Mouse (Mus musculus) right cerebral cortex, adult 18-20 months (tissue): ENCODE measurements around the gene Cntnap5c.
A peak's percentile ranks its signal among the peaks of the same experiment; 100 is the strongest.
"Not testable (repeated sequence)": the region's sequence is repeated elsewhere in the genome, so short reads cannot be mapped to it uniquely, and the experiment has no call there.

Experiments
- DNase-seq: peaks from one replicate; pipeline ENCODE4 v3.0.0; 2022; ENCODE audit warnings: mixed read lengths

Cntnap5c gene

DNA sequence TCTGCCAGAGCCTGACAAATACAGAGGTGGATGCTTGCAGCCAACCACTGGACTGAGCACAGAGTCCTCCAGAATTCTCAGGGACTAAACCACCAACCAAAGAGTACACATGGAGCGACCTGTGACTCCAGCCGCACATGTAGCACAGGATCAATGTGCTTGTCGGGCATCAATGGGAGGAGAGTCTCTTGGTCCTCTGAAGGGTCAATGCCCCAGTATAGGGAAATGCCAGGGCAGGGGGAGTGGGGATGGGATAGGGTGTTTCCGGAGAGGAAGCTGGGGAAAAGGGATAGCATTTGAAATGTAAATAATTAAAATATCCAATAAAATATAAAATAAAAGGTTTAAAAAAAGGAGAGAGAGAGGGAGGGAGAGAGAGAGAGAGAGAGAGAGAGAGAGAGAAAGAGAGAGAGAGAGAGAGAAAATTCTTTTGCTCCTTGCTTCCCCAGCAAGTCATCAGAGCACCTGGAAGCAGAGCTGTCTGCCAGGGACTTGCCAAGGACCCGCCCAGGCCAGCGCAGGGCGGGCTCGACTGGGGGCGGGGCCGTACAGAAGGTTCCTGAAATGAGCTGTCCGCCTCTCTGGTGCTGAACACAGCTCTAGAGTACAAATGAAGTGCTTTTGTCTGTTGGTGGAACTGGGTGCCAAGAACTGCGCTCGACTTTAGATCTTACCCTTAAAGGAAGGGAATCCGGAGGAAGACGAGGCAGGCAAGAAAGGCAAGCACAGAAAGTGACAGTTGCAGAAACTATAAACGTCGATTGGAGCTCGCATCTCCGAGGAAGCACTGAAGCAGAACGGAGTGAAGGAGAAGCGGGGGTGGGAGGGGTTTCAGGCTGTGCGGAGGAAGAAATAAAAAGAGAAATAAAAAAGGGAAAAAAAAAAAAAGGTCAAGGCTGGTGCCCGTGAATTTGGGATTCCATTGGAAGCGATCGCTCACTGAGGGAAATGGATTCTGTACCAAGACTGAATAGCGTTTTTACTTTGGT, at the start of gene Cntnap5c:
Gene Cntnap5c (plus strand): TSS at position 949 of the 989 bp plus-strand sequence.
- peak; percentile 57 for DNase-seq

DNA sequence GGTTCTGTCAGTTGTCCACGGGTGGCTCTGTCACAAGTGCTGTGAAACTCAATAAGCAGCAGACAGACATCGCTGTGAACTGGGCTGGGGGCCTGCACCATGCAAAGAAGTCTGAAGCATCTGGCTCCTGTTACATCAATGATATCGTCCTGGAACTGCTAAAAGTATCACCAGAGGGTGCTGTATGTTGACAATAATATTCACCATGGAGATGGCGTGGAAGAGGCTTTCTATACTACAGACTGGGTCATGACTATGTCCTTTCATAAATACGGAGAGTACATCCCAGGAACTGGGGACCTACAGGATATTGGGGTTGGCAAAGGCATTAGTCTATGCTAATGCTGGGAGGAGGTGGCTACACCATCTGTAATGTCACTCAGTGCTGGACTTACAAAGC, 27.3 kb upstream of the Cntnap5c start, which contains the start of gene Gm21834:
Gene Gm21834 (minus strand): TSS at position 101 of the 400 bp plus-strand sequence.
- DNase-seq = no peak

DNA sequence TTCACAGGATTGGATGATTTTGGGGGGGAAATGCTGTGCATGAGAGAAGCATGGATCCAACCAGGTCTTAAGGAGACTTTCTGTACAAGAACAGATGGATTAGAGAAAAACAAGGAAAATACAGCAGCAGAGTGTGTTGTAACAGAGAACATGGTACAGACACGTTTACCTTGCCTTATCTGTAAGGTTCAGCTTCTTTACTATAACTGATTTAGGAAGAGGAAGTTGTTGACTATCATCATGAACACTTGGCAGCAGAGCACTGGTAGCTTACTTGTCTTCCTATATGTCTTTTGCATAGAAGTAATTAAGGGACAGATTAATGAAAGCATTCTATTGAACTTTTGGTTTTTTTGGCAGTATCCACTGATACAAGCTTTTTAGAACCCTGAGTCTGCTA, 11.3 kb upstream of the Cntnap5c start:
- DNase-seq = no peak

DNA sequence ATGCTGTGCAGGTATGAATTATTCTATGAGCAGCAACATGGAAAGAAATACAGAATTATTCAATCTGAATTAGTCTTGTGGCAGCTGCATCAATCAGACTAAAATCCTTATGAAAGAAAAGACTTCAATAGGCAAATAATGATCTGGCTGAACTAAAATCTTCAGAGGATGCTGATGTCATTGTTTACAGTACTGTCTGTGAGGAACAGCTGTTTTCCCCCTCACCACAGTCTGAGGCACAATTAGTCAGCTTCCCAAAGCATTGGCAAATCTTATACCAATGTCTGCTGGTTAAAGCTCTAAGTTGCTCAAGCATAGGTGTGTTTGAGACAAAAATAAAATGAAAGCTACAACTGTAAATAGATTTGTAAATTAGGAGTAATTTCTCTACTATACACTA, 2.1 kb upstream of the Cntnap5c start:
- peak; percentile 6 for DNase-seq

DNA sequence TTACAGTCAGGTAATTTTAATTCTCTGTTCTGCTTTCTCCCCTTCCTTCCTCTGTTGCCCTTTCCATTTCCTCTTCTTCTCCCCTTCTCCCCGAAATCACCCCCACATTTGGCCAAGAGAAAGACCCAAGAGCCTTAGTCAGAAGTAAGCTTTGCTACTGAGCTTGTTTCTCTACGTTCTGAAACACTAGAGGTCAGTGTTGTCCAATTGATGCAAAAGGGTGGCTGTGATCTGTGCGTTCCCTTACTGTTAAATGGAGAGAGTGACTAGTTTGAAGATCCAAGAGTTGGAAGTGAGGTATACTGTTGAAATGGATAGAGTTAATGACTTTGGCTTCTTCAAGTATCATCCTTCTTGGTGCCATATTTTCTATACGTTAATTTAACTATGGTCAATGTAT, 1.5 kb downstream of the Cntnap5c start:
- DNase-seq = peak; percentile 40

DNA sequence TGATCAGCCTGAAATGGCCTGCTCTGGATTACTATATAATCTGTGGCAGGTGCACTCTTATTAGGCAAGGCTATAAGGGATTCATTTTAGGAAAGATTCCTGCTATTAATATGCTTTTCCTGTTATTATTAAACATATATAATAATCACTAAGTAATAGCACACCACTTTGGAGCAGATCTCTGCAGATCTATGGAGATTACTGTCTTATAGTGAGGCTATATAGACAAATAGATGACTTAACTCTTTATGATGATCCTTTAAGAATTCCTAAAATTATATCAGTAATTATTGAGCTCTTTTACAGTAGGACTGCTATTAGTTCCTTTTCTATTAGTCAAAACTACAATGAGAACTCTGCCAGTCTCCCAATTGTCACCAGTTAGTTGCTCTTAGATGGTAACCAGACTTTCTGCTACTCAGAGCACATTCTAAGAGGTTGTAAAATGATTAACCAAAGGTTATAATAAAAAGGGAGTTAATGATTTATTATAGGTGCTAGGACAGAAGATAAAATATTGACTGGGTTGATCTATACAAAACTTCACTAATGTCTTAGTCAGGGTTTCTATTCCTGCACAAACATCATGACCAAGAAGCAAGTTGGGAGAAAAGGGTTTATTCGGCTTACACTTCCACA, 18.9 kb downstream of the Cntnap5c start:
- no peak for DNase-seq

DNA sequence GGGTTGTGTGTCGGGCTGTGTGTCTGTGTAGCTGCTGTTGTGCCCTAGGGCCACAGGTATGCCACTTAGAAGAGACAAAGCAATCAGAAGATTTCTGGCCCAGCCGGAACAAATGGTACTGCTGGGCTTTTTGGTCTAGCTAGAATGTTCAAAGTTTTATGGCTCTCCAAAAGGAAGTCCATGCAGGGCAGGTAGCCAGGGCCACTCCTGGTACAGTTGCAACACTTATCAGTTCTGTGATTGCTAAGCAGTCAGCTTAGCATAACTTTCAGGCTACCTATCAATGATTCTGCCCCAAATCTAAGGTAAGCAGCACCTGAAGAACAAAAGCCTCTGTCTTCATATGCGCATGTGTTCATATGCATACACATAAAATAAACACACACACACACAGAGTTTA, 26.0 kb downstream of the Cntnap5c start:
- no peak for DNase-seq

DNA sequence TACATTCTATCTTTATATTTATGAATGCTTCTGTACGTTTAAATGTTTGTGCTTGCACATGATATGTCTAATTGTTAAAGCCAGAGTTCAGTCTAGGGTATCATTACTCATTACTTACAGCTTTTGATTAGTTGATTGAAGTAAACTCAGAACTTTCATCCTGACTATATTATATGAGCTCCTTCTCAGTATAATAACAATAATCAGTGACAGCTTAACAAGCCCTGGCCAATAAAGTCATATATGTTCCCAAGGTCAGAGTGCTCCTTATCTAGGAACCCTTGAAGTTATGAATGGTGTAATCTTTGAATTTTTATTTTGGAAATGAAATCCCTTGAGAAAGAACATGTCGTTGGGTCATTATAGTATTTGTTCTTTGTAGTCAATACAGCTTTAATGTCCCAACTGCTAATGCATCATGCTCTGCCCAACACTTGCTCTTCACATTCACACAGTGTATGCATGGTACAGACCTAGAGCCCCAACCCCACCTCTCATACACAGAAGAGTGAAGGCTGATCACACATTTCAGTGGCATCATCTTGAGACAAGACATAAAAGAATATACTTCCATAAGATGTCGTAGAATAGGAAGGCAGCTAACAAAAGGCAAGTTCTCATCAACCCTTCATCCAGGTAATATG, 27.4 kb downstream of the Cntnap5c start:
- DNase-seq = no peak

DNA sequence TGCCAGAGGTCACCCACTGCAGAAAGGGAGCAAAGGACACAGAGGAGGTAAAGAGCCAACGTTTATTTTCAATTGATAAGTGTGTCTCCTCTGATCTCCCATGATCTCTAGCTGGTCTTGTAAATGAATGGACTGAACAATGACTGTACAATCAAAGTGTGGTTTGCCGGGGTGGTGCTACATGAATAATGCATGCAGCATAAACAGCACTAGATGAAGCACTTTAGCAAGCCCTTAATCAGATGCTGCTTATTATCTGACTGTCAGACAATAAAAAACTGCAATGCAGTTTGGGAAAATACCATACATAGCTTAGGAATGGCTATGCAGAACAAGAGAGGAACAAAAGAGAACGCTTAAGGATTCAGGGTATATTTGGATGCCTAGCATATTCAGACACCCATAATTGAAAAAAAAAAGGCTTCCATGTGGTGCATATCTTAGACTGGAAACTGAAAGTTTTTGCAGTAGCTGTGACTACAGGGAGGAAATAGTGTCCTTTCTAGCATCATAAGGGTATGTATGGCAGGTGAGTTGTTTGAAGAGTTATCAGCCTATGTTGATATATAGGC, 30.1 kb downstream of the Cntnap5c start:
- no peak for DNase-seq

DNA sequence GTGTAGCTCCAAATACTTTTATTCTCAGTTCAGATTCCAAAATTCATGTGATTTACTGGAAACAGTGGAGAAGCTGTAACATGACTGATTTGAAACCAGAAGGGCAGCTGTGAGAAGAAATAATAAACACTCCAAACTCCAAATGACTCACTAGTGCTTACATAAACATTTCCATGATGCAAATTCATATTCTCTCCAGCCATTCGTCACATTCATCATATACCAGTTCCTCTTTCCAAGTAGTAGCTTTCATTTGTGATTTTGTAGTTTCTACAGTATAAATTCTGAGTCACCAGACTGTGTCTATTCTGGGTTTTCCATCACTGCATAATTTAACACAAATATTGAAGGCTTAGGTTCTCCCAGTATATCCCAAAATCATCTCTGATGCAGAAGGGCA, 31.8 kb downstream of the Cntnap5c start:
- peak; percentile 9 for DNase-seq

DNA sequence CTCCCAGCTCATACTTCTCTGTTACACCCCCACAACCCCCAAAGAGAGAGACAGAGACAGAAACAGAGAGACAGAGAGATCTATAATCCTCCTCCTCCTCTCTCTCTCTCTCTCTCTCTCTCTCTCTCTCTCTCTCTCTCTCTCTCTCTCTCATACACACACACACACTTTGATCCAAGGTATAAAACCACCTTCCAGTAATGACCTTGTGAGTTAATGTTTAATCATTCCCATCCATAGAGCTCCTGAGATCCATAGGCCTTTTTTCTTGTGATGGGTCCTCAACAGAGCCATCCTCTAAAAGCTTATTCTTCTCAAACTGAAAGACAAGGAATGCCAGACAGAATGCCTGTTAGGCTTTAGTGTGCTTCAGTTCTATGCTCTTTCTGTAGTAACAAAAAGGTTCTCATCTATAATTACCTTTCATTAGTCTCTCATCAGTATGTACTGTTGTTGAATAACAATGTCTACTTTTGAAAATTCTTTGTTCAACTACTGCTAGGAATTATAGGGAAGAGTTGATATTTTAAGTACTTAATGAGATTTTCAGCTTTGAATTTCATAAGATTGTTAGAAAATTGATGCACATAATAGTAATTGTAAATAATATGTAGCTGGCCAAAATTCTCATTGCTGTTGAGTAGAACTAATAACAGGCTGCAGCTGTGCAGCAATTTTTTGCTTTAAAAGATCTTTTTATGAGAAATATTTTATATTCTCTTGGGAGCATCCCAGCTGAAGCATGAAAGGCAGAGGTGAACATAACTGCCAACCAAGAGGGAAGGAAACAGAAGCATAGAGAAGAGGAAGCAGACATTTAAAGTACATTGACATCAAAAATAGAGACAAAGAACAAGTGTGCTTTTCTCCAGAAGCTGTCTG, 68.0 kb downstream of the Cntnap5c start:
- no peak for DNase-seq

DNA sequence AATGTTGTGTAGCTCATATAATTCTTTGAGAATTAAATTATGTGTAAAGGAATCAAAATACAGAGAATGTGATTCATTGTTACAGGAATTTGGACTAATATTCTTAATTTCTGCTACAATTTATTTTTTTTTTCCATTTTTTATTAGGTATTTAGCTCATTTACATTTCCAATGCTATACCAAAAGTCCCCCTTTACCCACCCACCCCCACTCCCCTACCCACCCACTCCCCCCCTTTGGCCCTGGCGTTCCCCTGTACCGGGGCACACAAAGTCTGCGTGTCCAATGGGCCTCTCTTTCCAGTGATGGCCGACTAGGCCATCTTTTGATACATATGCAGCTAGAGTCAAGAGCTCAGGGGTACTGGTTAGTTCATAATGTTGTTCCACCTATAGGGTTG, 86.4 kb downstream of the Cntnap5c start:
- not testable (repeated sequence) for DNase-seq

DNA sequence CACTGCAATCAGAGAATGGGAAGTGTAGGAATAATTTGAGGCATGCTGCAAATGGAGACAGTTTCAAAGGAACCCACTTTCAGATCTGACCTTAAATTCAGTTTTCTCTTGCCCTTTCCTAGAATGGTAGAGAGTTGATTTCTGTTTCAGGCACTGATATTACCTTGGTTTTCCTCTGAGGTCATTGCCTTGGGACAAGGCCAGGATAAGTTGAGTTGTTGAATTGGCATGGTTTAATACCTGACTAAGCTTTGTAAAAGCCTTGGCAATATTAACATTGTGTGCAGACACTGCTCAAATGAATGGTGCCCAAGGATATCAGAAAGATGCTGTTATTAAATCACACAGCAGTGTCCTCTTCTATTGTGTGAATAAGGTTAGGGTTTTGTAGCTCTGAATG, 96.6 kb downstream of the Cntnap5c start:
- no peak for DNase-seq

DNA sequence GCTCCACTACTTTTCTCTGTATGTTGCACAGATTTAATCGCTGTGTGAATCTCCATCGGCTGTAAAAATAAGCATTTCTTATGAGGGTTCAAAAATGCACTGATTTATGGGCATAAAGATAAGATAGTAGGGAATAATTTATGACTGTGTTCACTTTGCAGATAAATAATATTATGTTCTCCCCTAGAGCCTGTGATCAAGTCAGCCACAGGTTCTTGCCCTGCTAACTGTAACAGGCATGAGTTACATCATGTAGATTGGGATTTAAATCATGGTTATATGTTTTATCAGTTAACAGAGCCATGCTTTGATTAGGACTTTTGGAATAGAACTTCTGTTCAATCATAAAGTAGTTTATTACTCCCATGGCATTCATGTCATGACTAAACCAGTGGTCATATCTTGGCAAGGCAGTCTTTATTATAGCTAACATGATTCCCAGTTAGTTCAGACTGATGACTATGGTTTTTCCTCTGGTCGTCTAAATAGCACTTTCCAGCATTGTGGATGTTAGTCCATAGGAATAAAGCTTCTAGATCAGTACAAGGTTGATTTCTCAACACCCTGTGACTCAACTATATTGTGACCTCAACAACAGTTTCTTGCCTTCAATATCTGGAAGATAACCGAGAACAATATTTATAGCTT, 118.5 kb downstream of the Cntnap5c start:
- no peak for DNase-seq

DNA sequence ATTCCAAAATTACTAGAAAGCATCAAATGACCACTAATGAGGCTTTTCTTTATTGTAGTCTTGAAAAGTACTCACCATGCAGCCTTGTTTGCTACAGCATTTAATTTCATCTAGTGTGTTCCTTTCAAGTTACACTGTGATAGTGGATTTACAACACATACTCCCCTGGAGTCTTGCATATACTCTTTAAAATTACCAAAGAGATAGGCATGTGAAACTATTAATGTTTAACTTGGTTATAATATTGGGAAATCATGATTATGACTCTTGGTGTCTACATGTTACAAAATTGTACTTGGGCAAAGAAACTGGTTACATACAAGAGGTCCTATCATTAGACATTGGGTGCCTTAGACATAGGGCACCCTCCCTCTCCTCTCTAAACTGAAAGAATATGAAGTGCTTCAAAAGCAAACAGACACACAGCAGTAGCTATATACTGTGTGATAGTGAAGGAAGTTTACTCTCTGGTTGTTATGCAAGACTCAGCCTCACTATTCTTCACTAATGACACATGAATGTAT, 142.5 kb downstream of the Cntnap5c start:
- no peak for DNase-seq

DNA sequence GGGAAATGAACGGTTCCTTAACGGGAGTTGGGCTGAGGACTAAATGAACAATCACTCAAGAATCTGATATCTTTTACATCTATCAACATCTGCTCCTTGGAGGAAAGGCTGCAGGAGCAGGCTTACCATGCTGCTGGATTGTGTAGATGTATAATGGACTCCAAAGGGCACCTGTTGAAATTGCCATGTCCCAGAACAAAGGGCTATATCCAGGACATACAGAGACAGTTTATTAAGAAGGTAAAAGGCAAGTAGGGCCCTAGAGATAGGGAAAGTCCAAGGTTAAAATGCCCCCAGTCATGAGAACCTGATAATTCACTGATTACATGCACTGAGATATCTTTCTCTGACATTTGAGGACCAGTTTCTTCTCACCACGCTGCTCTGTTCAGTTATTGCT, 214.9 kb downstream of the Cntnap5c start:
- no peak for DNase-seq

DNA sequence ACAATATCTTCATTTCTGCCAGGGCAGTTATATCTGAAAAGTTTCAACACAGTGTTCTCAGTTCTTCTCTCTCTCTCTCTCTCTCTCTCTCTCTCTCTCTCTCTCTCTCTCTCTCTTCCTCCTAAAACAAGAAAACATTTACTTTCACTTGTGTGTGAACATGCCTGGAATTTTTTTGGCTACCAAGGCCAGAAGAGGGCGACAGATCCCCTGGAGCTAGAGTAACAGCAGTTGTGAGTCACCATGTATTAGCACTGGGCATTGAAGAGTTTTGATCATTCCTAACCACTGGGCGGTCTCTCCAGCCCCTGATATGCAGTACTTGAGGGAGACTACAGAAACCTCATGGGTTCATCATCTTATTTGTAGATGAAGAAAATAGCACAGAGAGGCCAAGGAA, 219.1 kb downstream of the Cntnap5c start:
- no peak for DNase-seq

DNA sequence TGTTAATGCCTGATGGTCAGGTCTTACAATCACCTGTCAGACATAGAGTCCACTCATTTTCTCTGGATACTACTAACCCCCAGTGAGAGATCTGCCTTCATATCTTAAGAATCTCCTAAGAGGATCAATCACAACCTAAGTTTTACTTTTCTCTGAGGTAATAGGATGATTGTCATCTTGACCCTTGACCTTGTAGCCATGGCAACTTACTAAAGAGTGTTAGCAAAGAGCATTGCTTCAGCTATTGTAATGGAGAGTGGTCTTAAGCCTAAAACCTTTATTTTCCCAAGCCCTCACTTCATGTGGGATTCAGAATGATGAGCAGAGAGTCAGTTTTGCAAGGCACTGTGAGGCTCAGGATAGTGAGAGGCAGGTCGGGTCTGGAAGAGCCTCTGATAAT, 227.1 kb downstream of the Cntnap5c start:
- no peak for DNase-seq

DNA sequence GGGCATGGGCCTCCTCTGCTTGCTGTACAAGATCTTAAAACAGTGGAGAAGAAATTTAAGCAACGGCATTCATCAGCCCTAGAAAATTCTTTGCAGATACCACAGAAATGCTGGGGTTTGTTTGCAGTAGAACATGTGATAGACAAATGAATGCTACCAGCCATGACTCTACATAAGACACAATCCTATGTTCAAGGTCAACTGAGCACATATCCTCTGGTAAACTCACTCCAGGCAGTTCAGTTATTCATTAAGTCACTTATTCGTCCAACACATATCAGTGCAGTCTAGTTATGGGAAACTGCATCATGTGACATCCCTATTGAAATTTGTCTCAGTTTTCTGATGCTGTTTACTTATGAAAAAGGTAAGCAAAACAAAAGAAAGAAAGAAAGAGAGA, 229.7 kb downstream of the Cntnap5c start:
- DNase-seq = no peak

DNA sequence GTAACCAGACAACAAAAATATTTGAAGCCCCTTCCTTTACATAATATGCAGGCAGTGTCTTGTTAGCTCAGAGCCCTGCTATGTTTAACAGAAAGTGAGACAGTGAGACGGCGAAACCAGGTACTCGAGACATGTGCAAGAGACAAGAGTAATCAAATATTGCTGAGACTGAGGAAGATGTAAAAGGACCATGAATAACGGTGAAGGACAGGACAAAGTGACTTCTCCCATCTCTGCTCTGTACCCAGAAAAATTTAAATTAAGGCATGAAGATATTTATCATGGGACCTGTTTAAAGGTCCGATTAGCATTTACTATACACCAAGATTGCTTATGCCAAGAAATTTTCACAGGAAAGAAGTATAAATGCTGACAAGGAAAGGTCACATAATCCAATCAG, 233.5 kb downstream of the Cntnap5c start:
- DNase-seq = no peak

DNA sequence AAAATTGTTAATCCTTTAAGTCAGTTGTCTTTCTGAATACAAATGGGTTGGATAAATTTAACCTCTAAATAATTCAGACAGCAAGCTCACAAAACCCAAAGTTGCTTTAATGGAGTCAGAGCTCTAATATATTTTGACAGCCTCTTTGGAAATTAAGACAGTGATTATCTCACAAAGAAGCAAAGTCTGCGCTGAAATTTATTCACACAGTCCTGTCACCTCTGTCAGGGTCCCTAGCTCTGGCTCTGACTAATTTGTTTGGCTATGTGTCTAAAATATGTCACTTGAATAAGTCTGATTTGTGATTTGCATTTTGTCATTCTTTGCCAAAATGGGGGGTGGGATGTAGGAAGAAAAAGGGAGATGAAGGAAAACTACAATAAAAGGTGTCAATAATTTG, 234.0 kb downstream of the Cntnap5c start:
- DNase-seq = no peak
